Comparison of ENCODE assay signal across 8 mouse cellular contexts in the genomic region with DNA sequence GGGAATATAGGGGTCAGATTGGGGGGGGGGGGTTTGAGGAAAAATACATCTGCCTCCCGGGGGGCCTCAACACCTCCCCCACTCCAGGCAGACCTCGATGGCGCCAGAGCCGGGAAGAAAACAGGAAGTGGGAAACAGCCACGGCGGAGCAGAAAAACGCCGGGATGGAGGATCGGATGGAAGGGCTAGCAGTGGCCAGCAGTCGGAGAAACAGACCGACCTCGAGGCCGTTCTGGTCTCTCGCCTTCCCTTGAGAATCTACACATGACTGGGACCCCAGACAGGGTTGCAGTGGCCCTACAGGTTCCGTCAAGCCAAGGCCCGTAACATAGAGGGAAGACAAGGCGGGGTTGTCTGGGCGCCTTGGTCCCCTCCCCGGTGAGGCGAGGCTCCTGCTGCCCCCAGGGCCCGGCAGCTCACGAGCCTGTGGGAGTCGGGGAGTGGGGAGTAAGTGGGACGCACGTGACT. TPM values are rescaled to one million over a fixed set of nuclear protein-coding genes. Genes with fewer than 3 reads are reported as not detected.
DNase-seq lines count a peak whose midpoint lies in the region; ATAC-seq and TF ChIP-seq lines count a peak whose summit lies in the region.

No protein-coding gene starts in this region.

- no peaks in the 10 kb centered on the region for H3K27me3 ChIP-seq in testis, adult 2 months (ENCODE audit: control insufficient read depth, insufficient read depth, low read length)
- no peaks in the 10 kb centered on the region for H3K27me3 ChIP-seq in hindbrain, postnatal 0 days (ENCODE audit: insufficient read depth, low read length)
- H3K27me3 ChIP-seq in midbrain, embryonic 10.5 days (ENCODE audit: low read depth, poor library complexity, severe bottlenecking): no peaks in the 10 kb centered on the region

- H3K9me3 ChIP-seq in hindbrain, postnatal 0 days (ENCODE audit: low read length): no peaks in the 10 kb centered on the region
- no peaks in the 10 kb centered on the region for H3K9me3 ChIP-seq in midbrain, embryonic 10.5 days (replicated peaks)

- no peaks in the 10 kb centered on the region for H3K36me3 ChIP-seq in testis, adult 2 months (ENCODE audit: control insufficient read depth, insufficient read depth, low read length)
- no peaks in the 10 kb centered on the region for H3K36me3 ChIP-seq in hindbrain, postnatal 0 days (ENCODE audit: insufficient read depth, low read length)
- peaks cover 34% of the 10 kb centered on the region for H3K36me3 ChIP-seq in midbrain, embryonic 10.5 days

- no peak for TF ChIP-seq CTCF in testis, adult 2 months (IDR thresholded peaks at IDR 0.05; ENCODE audit: control insufficient read depth, insufficient read depth, insufficient replicate concordance, low read depth, low read length)
- no peak for TF ChIP-seq CTCF in hindbrain, postnatal 0 days (IDR thresholded peaks at IDR 0.05; ENCODE audit: low read depth)

- WGBS in hindbrain, postnatal 0 days: under 1% methylated on average over 24 of the region's 25 CpGs
- under 1% methylated on average over 25 of the region's 25 CpGs for WGBS in midbrain, embryonic 10.5 days

- peaks cover 29% of the 10 kb centered on the region for H3K4me1 ChIP-seq in testis, adult 2 months (ENCODE audit: control insufficient read depth, insufficient read depth, low read length)
- peaks cover 17% of the 10 kb centered on the region for H3K4me1 ChIP-seq in hindbrain, postnatal 0 days (ENCODE audit: insufficient read depth, low read length)
- H3K4me1 ChIP-seq in midbrain, embryonic 10.5 days: peaks cover 63% of the 10 kb centered on the region

- ATAC-seq in hindbrain, postnatal 0 days: no peak; the same call in 1 of the 2 replicates

- H3K27ac ChIP-seq in testis, adult 2 months (ENCODE audit: control insufficient read depth, insufficient read depth, low read depth, low read length): peak overlapping the region; percentile 81
- peak overlapping the region; percentile 87 for H3K27ac ChIP-seq in hindbrain, postnatal 0 days
- H3K27ac ChIP-seq in midbrain, embryonic 10.5 days (replicated peaks): peak overlapping the region; percentile 96

- no peak for TF ChIP-seq POLR2A in testis, adult 2 months (IDR thresholded peaks at IDR 0.05; ENCODE audit: control insufficient read depth, low read depth, low read length)

- H3K9ac ChIP-seq in hindbrain, postnatal 0 days (replicated peaks; ENCODE audit: low read length): peak overlapping the region; percentile 71

- peak overlapping the region; percentile 93 for H3K4me3 ChIP-seq in testis, adult 2 months (ENCODE audit: control insufficient read depth, low read depth, low read length)
- H3K4me3 ChIP-seq in hindbrain, postnatal 0 days (ENCODE audit: low read length): peak overlapping the region; percentile 83
- H3K4me3 ChIP-seq in midbrain, embryonic 10.5 days: peak overlapping the region; percentile 78

- peak; percentile 78 for DNase-seq in cerebellum, adult 11-12 months
- DNase-seq in cerebellum, adult 9-11 months: no peak
- DNase-seq in testis, postnatal 10 days (ENCODE audit: low spot score): no peak
- DNase-seq in hindbrain, postnatal 0 days (ENCODE audit: low spot score): peak; percentile 21
- DNase-seq in midbrain, embryonic 10.5 days (ENCODE audit: low spot score): no peak
- no peak for DNase-seq in layer of hippocampus, postnatal 10 days (ENCODE audit: low spot score in 2 of 2)
- no peak for DNase-seq in adipocyte (ENCODE audit: low spot score)

- peak overlapping the region; percentile 92 for H3K4me2 ChIP-seq in hindbrain, postnatal 0 days (ENCODE audit: low read depth, low read length)

RNA-seq across cellular contexts. Expression of gene Erf, which starts 1.7 kb away (rescaled TPM):
- polyA plus RNA-seq in testis, adult 2 months (2012; rRNA removed): 40.4 and 44.1 TPM in 2 replicates
- total RNA-seq in hindbrain, postnatal 0 days (2014; rRNA removed): 19.0 and 20.8 TPM in 2 replicates
- polyA plus RNA-seq in hindbrain, postnatal 0 days (2015; fragmentation: Nextera tagmentation; extraction: Ambion mirVana): 3.0 and 3.7 TPM in 2 replicates
- 6.9 and 7.3 TPM in 2 replicates for polyA plus RNA-seq in midbrain, embryonic 10.5 days (2016; fragmentation: Nextera tagmentation; extraction: Ambion mirVana)
- total RNA-seq in layer of hippocampus, postnatal 10 days (2021): 10 to 100 TPM; 38.1 to 39.5 TPM

RNA-seq across cellular contexts. Expression of gene Gsk3a, which starts 11.2 kb away (rescaled TPM):
- 91.9 and 94.8 TPM in 2 replicates for polyA plus RNA-seq in testis, adult 2 months (2012; rRNA removed)
- total RNA-seq in hindbrain, postnatal 0 days (2014; rRNA removed): 151 and 160 TPM in 2 replicates
- polyA plus RNA-seq in hindbrain, postnatal 0 days (2015; fragmentation: Nextera tagmentation; extraction: Ambion mirVana): 17.5 and 19.8 TPM in 2 replicates
- polyA plus RNA-seq in midbrain, embryonic 10.5 days (2016; fragmentation: Nextera tagmentation; extraction: Ambion mirVana): 9.3 and 10.5 TPM in 2 replicates
- total RNA-seq in layer of hippocampus, postnatal 10 days (2021): 100 to 1,000 TPM; 162 to 187 TPM

RNA-seq across cellular contexts. Expression of gene Cic, which starts 18.6 kb away (rescaled TPM):
- 41.8 and 42.1 TPM in 2 replicates for polyA plus RNA-seq in testis, adult 2 months (2012; rRNA removed)
- 153 and 155 TPM in 2 replicates for total RNA-seq in hindbrain, postnatal 0 days (2014; rRNA removed)
- polyA plus RNA-seq in hindbrain, postnatal 0 days (2015; fragmentation: Nextera tagmentation; extraction: Ambion mirVana): 28.2 and 30.6 TPM in 2 replicates
- 18.5 and 21.7 TPM in 2 replicates for polyA plus RNA-seq in midbrain, embryonic 10.5 days (2016; fragmentation: Nextera tagmentation; extraction: Ambion mirVana)
- 100 to 1,000 TPM; 234 to 267 TPM for total RNA-seq in layer of hippocampus, postnatal 10 days (2021)

RNA-seq across cellular contexts. Expression of gene Zfp526, which starts 27.7 kb away (rescaled TPM):
- 29.4 and 31.9 TPM in 2 replicates for polyA plus RNA-seq in testis, adult 2 months (2012; rRNA removed)
- 9.6 and 10.1 TPM in 2 replicates for total RNA-seq in hindbrain, postnatal 0 days (2014; rRNA removed)
- polyA plus RNA-seq in hindbrain, postnatal 0 days (2015; fragmentation: Nextera tagmentation; extraction: Ambion mirVana): 0.66 and 0.85 TPM in 2 replicates
- polyA plus RNA-seq in midbrain, embryonic 10.5 days (2016; fragmentation: Nextera tagmentation; extraction: Ambion mirVana): 2.7 and 2.8 TPM in 2 replicates
- total RNA-seq in layer of hippocampus, postnatal 10 days (2021): 1 to 10 TPM; 7.2 to 8.4 TPM

RNA-seq across cellular contexts. Expression of gene Dedd2, which starts 28.5 kb away (rescaled TPM):
- 26.0 and 27.1 TPM in 2 replicates for polyA plus RNA-seq in testis, adult 2 months (2012; rRNA removed)
- total RNA-seq in hindbrain, postnatal 0 days (2014; rRNA removed): 22.5 and 31.7 TPM in 2 replicates
- 19.8 and 20.2 TPM in 2 replicates for polyA plus RNA-seq in hindbrain, postnatal 0 days (2015; fragmentation: Nextera tagmentation; extraction: Ambion mirVana)
- polyA plus RNA-seq in midbrain, embryonic 10.5 days (2016; fragmentation: Nextera tagmentation; extraction: Ambion mirVana): 8.4 TPM in 2 replicates
- 10 to 100 TPM; 22.2 to 26.3 TPM for total RNA-seq in layer of hippocampus, postnatal 10 days (2021)

Comparison
In these comparisons a context has a peak if more than half of its experiments do, and no peak if none do; other contexts are left out.
1. DNase-seq: peak in cerebellum, adult 11-12 months (single experiment) and hindbrain, postnatal 0 days (single experiment); none in cerebellum, adult 9-11 months (single experiment), testis, postnatal 10 days (single experiment), midbrain, embryonic 10.5 days (single experiment), layer of hippocampus, postnatal 10 days (0 of 2) and adipocyte (single experiment).
2. Peak in every context shown above with its lines, with median percentiles within 50 percentile points of each other: H3K27ac ChIP-seq and H3K4me3 ChIP-seq.